Mouse (Mus musculus) megakaryocyte-erythroid progenitor cell, adult 5-6 weeks (primary cell): ENCODE results near the gene Kdm5c. TPM values are rescaled to one million over a fixed set of nuclear protein-coding genes. Genes with fewer than 3 reads are reported as not detected.
"Not testable (repeated sequence)": the region's sequence is repeated elsewhere in the genome, so short reads cannot be mapped to it uniquely, and the experiment has no call there.

ENCODE experiments used
- ATAC-seq: replicated peaks from 2 replicates; pipeline ENCODE4 v1.8.0; 2016; ENCODE audit warnings: mild to moderate bottlenecking, inconsistent platforms; ENCODE audit not compliant: severe bottlenecking, poor library complexity, low FRiP score, low TSS enrichment
- total RNA-seq, 2 experiments: library from RNA; stranded (forward) in 1 of 2; stranded (reverse) in 1 of 2; fragments of 200-1000, 215-1000 nt in 1 of 2; fragments of >200 nt in 1 of 2; fragmentation: Nextera tagmentation in 1 of 2; gene quantifications; 2 replicates each; pipeline ENCODE4 v1.2.3; 2014 to 2017

Kdm5c gene
- total RNA-seq, 2 experiments from 2014 or later, result 48.0 to 58.0 TPM

DNA sequence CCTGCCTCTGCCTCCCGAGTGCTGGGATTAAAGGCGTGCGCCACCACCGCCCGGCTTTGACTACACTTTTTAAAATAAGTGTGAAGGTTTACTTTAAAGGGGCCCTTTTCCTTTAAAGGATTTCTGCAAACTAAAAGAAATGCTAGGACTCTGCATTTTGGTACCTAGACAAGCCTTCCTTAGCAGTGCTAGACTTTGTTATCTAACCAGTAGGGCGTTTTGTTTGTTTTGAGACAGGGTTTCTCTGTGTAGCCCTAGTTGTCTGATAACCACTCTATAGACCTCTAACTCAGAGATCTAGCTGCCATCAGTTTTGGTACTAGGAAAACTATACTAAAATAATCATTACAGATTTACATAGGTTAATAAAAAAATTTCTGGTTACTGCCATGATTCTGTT is 46.6 kb downstream of the Kdm5c start:
- no peak for ATAC-seq

DNA sequence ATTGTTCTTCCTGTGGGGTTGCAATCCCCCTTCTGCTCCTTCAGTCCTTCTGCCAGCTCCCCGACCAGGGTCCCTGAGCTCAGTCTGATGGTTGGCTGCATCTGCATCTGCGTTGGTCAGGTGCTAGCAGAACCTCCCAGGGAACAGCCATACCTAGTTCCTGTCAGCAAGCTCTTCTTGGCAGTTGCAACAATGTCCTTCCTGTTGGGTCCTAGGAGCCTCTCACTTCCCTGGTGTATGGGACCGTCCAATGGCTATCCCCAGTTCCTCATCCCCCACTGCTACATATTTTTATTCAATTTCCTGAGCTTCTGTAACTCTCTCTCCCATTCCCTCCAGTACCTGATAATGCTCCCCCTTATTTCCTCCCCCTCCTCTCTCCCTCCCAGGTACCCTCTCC is 51.9 kb downstream of the Kdm5c start:
- no peak for ATAC-seq

DNA sequence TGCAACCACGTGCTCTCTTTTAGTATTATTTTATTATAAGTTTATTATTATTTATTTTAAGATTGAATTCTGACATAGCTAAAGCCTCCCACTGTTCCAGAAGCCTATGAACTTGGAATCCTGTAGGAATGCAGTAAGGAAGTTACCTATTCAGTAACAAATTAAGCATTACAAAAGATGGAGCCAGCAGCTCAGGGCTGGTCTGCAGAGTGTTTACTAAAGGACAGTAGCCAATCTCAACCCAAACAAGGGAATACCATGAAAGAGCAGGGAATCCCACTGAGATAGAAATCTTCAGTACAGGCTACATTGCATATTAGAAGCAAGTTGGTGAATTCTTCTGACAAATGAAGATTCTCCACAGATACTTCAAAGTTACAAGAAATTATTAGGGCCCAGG is 54.2 kb downstream of the Kdm5c start:
- not testable (repeated sequence) for ATAC-seq

DNA sequence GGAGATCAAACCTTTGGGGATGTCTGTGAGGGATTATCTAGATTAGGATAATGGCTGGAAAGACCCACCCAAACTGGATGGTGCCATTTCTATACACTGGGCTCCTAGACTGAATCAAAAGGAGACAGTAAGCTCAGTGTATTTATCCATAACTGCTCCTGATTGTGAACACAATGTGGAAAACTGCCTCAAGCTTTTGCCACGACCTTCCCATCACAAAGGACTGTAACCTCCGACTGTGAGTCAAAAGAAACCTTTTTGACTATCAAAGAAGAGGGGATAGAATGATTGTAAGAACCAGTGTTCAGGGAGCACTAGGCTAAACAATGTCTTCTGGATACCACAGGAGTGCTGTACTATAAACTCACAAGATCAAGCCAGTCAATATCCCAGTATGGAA is 73.4 kb downstream of the Kdm5c start:
- ATAC-seq, result no peak

DNA sequence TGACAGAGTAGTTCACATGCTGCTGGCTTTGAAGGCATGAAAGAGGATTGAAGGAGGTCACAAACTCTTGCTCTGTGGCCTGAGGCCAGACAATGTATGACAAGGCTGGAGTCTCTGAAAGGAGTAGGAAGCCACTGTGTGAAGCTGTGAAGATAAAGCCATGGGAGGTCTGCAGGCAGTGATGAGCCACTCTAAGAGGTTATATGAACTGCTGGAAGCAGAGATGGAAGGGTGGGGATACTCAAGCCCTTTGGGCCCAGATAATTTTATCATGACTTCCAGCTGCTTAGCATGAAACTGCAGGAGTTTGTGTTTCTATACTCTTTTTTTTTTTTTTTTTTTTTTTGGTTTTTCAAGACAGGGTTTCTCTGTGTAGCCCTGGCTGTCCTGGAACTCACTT is 74.6 kb downstream of the Kdm5c start:
- peak; percentile 100 for ATAC-seq

DNA sequence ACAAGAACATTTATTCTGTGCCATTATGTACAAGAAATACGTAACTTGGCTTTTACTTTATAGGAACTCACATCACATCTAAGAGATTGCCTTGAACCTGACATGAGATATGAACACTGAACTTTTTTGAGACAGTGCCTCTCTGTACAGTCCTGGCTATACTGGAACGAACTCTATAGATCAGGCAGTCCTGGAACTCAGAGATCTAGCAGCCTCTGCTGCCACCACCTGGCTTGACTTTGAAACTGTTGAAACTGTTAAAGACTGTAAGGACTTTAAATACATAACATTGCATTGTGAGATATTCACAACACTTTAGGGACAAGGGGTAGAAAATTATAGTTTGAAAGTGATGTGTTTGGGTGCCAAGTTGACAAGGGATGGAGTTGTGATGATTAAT is 75.1 kb downstream of the Kdm5c start:
- peak; percentile 79 for ATAC-seq

DNA sequence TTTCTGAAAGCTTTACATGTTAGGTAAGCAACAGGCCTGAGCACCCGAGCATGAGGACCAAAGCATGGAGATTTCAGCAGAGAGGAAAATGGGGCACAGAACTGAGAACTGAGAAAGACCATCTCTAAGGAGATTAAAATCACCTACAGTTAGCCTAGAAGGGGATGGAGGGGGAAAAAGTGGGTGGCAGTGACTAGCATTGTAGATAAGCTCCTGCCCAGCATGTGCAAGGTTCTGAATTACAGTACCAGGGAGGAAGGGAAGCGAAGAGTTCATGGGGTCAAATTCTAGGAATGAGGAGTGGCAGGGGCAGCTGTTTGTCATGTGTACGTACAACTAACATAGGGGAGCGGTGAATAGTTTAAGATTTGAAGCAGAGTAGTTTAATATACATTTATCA is 87.7 kb downstream of the Kdm5c start:
- ATAC-seq, result no peak; the same call in 1 of the 2 replicates

DNA sequence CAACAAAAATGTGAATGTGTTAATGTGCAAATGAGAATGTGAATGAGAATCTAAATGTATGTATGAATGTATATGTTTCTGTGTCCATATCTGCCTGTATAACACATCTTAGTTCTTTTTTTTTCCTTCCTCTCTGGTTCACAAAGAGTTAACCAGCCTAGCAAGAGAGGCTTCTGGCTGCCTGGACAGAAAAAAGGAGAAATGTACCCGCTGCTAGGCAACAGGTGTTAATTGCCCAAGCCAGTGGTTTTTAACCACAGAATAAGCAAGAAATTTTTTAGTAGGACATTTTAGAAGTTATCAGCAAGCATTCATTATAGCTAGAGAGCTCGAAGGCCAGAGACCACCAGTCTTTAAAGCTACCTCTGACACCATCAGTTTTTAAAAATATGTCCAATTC is 90.0 kb downstream of the Kdm5c start:
- ATAC-seq, result no peak

DNA sequence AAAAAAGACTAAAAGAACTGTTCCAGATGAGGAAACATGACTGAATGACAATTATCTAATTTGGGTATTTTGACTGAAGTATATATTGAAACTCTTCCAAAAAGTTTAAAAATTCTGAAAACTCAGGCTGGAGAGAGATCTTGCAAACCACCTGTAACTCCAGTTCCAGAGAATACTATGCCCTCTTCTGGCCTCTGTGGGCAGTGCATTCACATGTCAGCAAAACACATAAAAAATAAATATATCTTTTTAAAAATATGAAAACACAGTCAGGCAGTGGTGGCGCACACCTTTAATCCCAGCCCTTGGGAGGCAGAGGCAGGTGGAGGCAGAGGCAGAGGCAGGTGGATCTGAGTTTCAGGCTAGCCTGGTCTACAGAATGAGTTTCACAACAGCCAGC is 90.8 kb downstream of the Kdm5c start:
- no peak for ATAC-seq

Other genes starting within 250 kb of the Kdm5c start
- gene Hsd17b10, start 231.2 kb upstream of the Kdm5c start, total RNA-seq (2014; fragmentation: Nextera tagmentation), result 95.2 and 96.7 TPM in 2 replicates
- 109 and 115 TPM in 2 replicates for gene Hsd17b10, start 231.2 kb upstream of the Kdm5c start, total RNA-seq (2017)
- gene Ribc1, start 216.7 kb upstream of the Kdm5c start, total RNA-seq (2014; fragmentation: Nextera tagmentation), result 2.2 and 2.8 TPM in 2 replicates
- 3.0 and 4.3 TPM in 2 replicates for gene Ribc1, start 216.7 kb upstream of the Kdm5c start, total RNA-seq (2017)
- 127 and 155 TPM in 2 replicates for gene Smc1a, start 216.6 kb upstream of the Kdm5c start, total RNA-seq (2014; fragmentation: Nextera tagmentation)
- gene Smc1a, start 216.6 kb upstream of the Kdm5c start, total RNA-seq (2017), result 317 and 323 TPM in 2 replicates
- gene Iqsec2, start 88.8 kb upstream of the Kdm5c start, total RNA-seq (2014; fragmentation: Nextera tagmentation), result 0.62 and 1.6 TPM in 2 replicates
- 1.6 and 2.2 TPM in 2 replicates for gene Iqsec2, start 88.8 kb upstream of the Kdm5c start, total RNA-seq (2017)
- 9.7 and 24.7 TPM in 2 replicates for gene Kantr, start 94.5 kb downstream of the Kdm5c start, total RNA-seq (2014; fragmentation: Nextera tagmentation)
- gene Kantr, start 94.5 kb downstream of the Kdm5c start, total RNA-seq (2017), result 0.52 and 1.6 TPM in 2 replicates
- gene Tspyl2, start 109.4 kb downstream of the Kdm5c start, total RNA-seq (2014; fragmentation: Nextera tagmentation), result 8.2 and 9.3 TPM in 2 replicates
- gene Tspyl2, start 109.4 kb downstream of the Kdm5c start, total RNA-seq (2017), result 14.0 and 33.9 TPM in 2 replicates
- gene Gpr173, start 135.7 kb downstream of the Kdm5c start, total RNA-seq (2014; fragmentation: Nextera tagmentation), result not detected in 2 replicates
- not detected in 2 replicates for gene Gpr173, start 135.7 kb downstream of the Kdm5c start, total RNA-seq (2017)